Mouse (Mus musculus) limb, embryonic 14.5 days (tissue): ENCODE results near the gene Ccdc136. TPM values are rescaled to one million over a fixed set of nuclear protein-coding genes. Genes with fewer than 3 reads are reported as not detected.
A peak's percentile ranks its signal among the peaks of the same experiment; 100 is the strongest.

Experiments
- ATAC-seq: fragments of 200-750 bp; cut with Nextera tagmentation; 2 replicates; pipeline ENCODE4 v1.8.0; 2017; ENCODE audit warnings: low read depth, moderate number of reproducible peaks, moderate TSS enrichment; ENCODE audit not compliant: low FRiP score
- DNase-seq: peaks from one replicate; pipeline ENCODE4 v3.0.0-alpha.2; 2015; ENCODE audit warnings: low spot score
- H3K27ac ChIP-seq: fragments of 300-500 bp; sonication (generic); replicated peaks from 2 replicates; pipeline ENCODE4 v1.5.1; 2014; ENCODE audit warnings: low read depth, mild to moderate bottlenecking, low read length, moderate library complexity, mixed read lengths
- H3K27me3 ChIP-seq: fragments of 300-500 bp; sonication (generic); 2 replicates; pipeline ENCODE4 v1.6.1; 2014; ENCODE audit warnings: low read length, mixed read lengths; ENCODE audit not compliant: control insufficient read depth, insufficient read depth
- H3K36me3 ChIP-seq: fragments of 300-500 bp; sonication (generic); 2 replicates; pipeline ENCODE4 v1.6.1; 2014; ENCODE audit warnings: mild to moderate bottlenecking, low read length, moderate library complexity, mixed read lengths; ENCODE audit not compliant: control insufficient read depth, insufficient read depth
- H3K4me1 ChIP-seq: fragments of 300-500 bp; sonication (generic); 2 replicates; pipeline ENCODE4 v1.6.1; 2014; ENCODE audit warnings: antibody characterized with exemption, low read length, mixed read lengths; ENCODE audit not compliant: control insufficient read depth, insufficient read depth
- H3K4me2 ChIP-seq: fragments of 300-500 bp; sonication (generic); replicated peaks from 2 replicates; pipeline ENCODE4 v1.6.1; 2014; ENCODE audit warnings: low read depth, mild to moderate bottlenecking, low read length, moderate library complexity; ENCODE audit not compliant: severe bottlenecking
- H3K4me3 ChIP-seq: fragments of 300-500 bp; sonication (generic); replicated peaks from 2 replicates; pipeline ENCODE4 v1.5.1; 2014; ENCODE audit warnings: low read length
- H3K9ac ChIP-seq: fragments of 300-500 bp; sonication (generic); 2 replicates; pipeline ENCODE4 v1.6.1; 2014; ENCODE audit warnings: mild to moderate bottlenecking, low read depth, low read length, moderate library complexity; ENCODE audit not compliant: severe bottlenecking
- H3K9me3 ChIP-seq: fragments of 300-500 bp; sonication (generic); 2 replicates; pipeline ENCODE4 v1.6.1; 2016; ENCODE audit warnings: low read length; ENCODE audit not compliant: control insufficient read depth
- POLR2A ChIP-seq: fragments of 200-500 bp; IDR thresholded peaks from 2 replicates; pipeline ENCODE4 v1.8.0; 2012; ENCODE audit warnings: inconsistent platforms, mild to moderate bottlenecking, moderate library complexity, borderline replicate concordance; ENCODE audit not compliant: insufficient read depth, insufficient read length; ENCODE audit errors: extremely low read depth
- WGBS: fragments of 180-500 bp; shearing (Covaris S2); extraction: QIAGEN DNeasy Blood & Tissue Kit; methylation state at CpG from one replicate; pipeline ENCODE4 v1.1.7; 2014; 5-methylcytosine and 5-hydroxymethylcytosine counted together
- polyA plus RNA-seq, 2 experiments: library from polyadenylated mRNA; depleted of rRNA in 1 of 2; stranded (reverse) in 1 of 2; unstranded in 1 of 2; fragments of >200 nt; fragmentation: Nextera tagmentation in 1 of 2; extraction: Ambion mirVana in 1 of 2; gene quantifications; 2 replicates each; pipeline versions ENCODE4 v1.2.1 to v1.2.3; 2012 to 2014

Gene Ccdc136
- polyA plus RNA-seq, 2 experiments = 26.0 to 26.2 TPM

DNA sequence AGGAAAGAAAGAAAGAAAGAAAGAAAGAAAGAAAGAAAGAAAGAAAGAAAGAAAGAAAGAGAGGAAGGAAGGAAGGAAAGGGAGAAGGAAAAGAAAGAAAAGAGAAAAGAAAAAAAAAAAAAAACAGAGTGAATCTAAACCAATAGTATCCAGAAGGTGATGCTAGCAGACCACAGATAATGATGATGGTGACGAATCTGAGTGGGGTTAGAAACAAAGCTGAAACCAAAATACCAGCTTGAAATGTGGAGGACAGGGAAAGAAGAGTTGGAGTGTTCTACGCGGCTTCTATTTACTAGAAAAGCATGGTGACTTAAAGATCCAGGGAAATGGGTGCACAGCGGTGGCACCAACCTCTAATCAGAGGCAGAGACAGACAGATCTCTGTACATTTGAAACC is 4.3 kb upstream of the Ccdc136 start:
- Histone ChIP-seq H3K27me3 (0 out of 2 replicates have a peak, but pooled peaks cover 3% of the 10 kb centered on the region), H3K36me3 (no peaks in the 10 kb centered on the region), H3K4me2 (no peak overlapping the region), H3K9me3 (no peaks in the 10 kb centered on the region), H3K4me1 (peaks cover 14% of the 10 kb centered on the region), H3K4me3 (no peak overlapping the region), H3K27ac (no peak overlapping the region), H3K9ac (no peak overlapping the region)
- 72% methylated on average over 4 of the region's 4 CpGs for WGBS
- TF ChIP-seq POLR2A = no peak
- no peak for ATAC-seq
- no peak for DNase-seq

GRCm38 (mm10) chr6:29394286-29394685 is 1.8 kb upstream of the Ccdc136 start:
- Histone ChIP-seq H3K9ac (no peak overlapping the region), H3K4me2 (no peak overlapping the region), H3K9me3 (no peaks in the 10 kb centered on the region), H3K4me3 (no peak overlapping the region), H3K4me1 (peaks cover 13% of the 10 kb centered on the region), H3K27me3 (0 out of 2 replicates have a peak, but pooled peaks cover 3% of the 10 kb centered on the region), H3K36me3 (0 out of 2 replicates have a peak, but pooled peaks cover 3% of the 10 kb centered on the region), H3K27ac (no peak overlapping the region)
- no peak for TF ChIP-seq POLR2A
- no peak for DNase-seq
- ATAC-seq = no peak
- 53% methylated on average over 1 of the region's 1 CpGs for WGBS

DNA sequence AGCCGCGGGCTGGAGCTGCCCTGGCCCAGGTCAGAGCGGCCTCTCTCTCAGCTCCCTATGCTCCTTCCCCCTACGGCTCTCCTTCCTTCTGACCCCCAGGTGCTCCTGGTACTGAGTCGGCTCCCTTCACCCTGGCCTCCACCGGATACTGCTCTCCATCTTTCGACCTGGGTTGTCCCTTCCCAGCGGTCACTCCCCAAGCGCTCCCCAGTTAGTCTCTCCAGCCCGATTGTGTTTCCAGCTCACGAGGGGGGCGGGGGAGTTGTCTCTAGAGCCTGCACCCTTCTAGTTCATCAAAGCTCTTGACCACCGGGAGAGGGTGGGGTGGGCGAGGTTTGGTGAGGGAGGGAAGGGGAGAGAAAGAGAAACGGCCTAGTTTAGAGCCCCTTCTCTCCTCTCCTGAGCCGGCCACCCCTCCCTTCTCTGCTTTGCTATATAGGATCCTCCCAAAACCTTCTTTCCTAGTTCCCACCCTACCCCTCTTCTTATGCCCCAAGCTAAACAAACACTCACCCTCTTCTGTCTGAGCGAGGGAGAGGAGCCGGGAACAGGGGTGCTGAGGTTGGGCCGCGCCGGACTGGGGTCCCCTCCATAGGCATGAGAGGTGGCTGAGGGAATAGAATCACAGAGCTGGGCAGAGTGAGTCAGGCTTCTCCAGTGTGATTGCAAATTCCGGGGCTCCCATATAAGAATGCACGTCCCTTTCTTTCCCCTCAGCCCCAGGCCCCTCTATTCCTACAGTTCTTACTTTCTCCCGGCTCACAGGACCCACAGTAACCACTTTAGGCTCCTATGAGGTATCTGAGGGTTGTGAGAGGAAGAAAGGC is 818 bp downstream of the Ccdc136 start:
- Histone ChIP-seq H3K36me3 (peaks cover 5% of the 10 kb centered on the region; the same call in 1 of the 2 replicates), H3K4me1 (peaks cover 13% of the 10 kb centered on the region), H3K9me3 (no peaks in the 10 kb centered on the region), H3K4me3 (peak overlapping the region; percentile 67), H3K4me2 (peak overlapping the region; percentile 86), H3K9ac (peak overlapping the region; percentile 70), H3K27ac (0 out of 2 replicates have a peak overlapping the region, but pooled peaks have one; percentile 33), H3K27me3 (0 out of 2 replicates have a peak, but pooled peaks cover 3% of the 10 kb centered on the region)
- no peak for TF ChIP-seq POLR2A
- DNase-seq (no peak), ATAC-seq (peak; percentile 70)
- 2% methylated on average over 19 of the region's 24 CpGs for WGBS

DNA sequence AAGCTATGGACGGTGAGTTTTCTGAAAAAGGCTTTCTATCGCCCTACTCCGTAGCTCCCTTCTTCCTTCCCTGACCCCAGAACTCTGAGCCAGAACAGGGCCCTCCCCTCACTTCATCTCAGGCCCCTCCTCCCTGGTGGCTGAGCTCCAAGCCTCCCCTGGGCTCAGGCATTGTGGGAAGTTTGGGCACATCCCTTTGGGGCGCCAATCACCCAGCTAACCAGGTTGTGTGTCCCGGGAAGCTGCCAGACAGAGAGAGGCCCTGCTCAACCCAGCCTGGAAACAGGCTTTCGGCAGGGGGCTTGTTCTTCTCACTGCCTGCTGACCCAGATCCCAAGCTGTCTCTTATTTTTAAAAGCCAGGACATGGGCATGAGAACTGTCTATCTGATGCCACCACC is 1.5 kb downstream of the Ccdc136 start:
- peak overlapping the region; percentile 86 for H3K4me2 ChIP-seq
- ATAC-seq (no peak), DNase-seq (no peak)
- H3K36me3 ChIP-seq = peaks cover 5% of the 10 kb centered on the region; the same call in 1 of the 2 replicates
- H3K4me3 ChIP-seq = peak overlapping the region; percentile 67
- peak overlapping the region; percentile 70 for H3K9ac ChIP-seq
- H3K27ac ChIP-seq = 0 out of 2 replicates have a peak overlapping the region, but pooled peaks have one; percentile 9
- 0 out of 2 replicates have a peak, but pooled peaks cover 3% of the 10 kb centered on the region for H3K27me3 ChIP-seq
- WGBS = 5% methylated on average over 6 of the region's 6 CpGs
- peaks cover 13% of the 10 kb centered on the region for H3K4me1 ChIP-seq
- no peaks in the 10 kb centered on the region for H3K9me3 ChIP-seq
- no peak for TF ChIP-seq POLR2A

GRCm38 (mm10) chr6:29399851-29400250 is 3.7 kb downstream of the Ccdc136 start:
- no peak for DNase-seq
- H3K27ac ChIP-seq = no peak overlapping the region
- no peak overlapping the region for H3K4me2 ChIP-seq
- H3K27me3 ChIP-seq = 0 out of 2 replicates have a peak, but pooled peaks cover 2% of the 10 kb centered on the region
- H3K36me3 ChIP-seq = peaks cover 5% of the 10 kb centered on the region; the same call in 1 of the 2 replicates
- no peak overlapping the region for H3K4me3 ChIP-seq
- WGBS = 84% methylated on average over 4 of the region's 4 CpGs
- H3K9me3 ChIP-seq = no peaks in the 10 kb centered on the region
- no peak for ATAC-seq
- TF ChIP-seq POLR2A = no peak
- H3K4me1 ChIP-seq = peaks cover 20% of the 10 kb centered on the region
- no peak overlapping the region for H3K9ac ChIP-seq
